Mouse (Mus musculus) naive thymus-derived CD4-positive, alpha-beta T cell, adult 5 months (primary cell): ENCODE measurements around the gene Olfr835. TPM values are rescaled to one million over a fixed set of nuclear protein-coding genes. Genes with fewer than 3 reads are reported as not detected.

Experiments
- polyA plus RNA-seq: library from polyadenylated mRNA; unstranded; fragments of 100-300 nt; shearing (Covaris generic); gene quantifications from one replicate; pipeline ENCODE4 v1.2.1, GENCODE M21; 2017

The Olfr835 gene
- not detected for polyA plus RNA-seq

GRCm38 (mm10) chr9:19032435-19032834 is at the start of gene Olfr835:
Olfr835 (plus strand) TSS chr9:19032735.

GRCm38 (mm10) chr9:18987690-18988089 is 44.8 kb upstream of the Olfr835 start, which contains the start of gene Olfr834:
Olfr834 (plus strand) TSS chr9:18987990.

Other genes with a start within 250 kb of the Olfr835 start
- not detected for gene Olfr828, start 213.2 kb upstream of the Olfr835 start, polyA plus RNA-seq
- gene Olfr829, start 177.8 kb upstream of the Olfr835 start, polyA plus RNA-seq: not detected
- gene Olfr830, start 158.0 kb upstream of the Olfr835 start, polyA plus RNA-seq: not detected
- gene Olfr832, start 95.6 kb upstream of the Olfr835 start, polyA plus RNA-seq: not detected
- not detected for gene Olfr834, start 44.7 kb upstream of the Olfr835 start, polyA plus RNA-seq
- 0.14 TPM for gene Olfr836, start 87.6 kb downstream of the Olfr835 start, polyA plus RNA-seq
- gene Olfr837, start 103.6 kb downstream of the Olfr835 start, polyA plus RNA-seq: not detected
- not detected for gene Olfr839-ps1, start 144.6 kb downstream of the Olfr835 start, polyA plus RNA-seq
- gene Olfr843, start 219.3 kb downstream of the Olfr835 start, polyA plus RNA-seq: not detected